Mouse (Mus musculus): ENCODE data around the gene Sparc.

DNA sequence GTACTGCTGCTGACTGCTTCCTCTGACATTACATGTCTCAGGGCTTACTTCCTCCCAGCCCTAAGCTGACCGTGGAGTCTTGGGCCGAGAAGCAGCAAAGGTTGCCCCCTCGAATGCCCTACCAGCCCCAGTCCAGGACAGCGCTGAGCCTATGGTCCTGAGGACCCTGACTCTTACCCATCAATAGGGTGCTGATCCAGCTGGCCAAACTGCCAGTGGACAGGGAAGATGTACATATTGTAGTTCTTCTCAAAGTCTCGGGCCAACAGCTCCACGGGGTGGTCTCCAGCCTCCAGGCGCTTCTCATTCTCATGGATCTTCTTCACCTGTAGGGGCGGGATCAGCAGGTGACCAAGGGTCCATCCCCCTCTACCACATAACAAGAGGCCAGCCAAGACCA lies 24.6 kb downstream of the Sparc start:
- TF ChIP-seq POLR2A (IDR thresholded peaks at IDR 0.05; ENCODE audit: borderline replicate concordance, low read depth, low read length) (no peak), CTCF (IDR thresholded peaks at IDR 0.05; ENCODE audit: low read depth, low read length) (no peak)

All from bone marrow macrophage, adult 2 months (primary cell).